24 mouse cellular contexts compared by ENCODE assay signal in the genomic region with DNA sequence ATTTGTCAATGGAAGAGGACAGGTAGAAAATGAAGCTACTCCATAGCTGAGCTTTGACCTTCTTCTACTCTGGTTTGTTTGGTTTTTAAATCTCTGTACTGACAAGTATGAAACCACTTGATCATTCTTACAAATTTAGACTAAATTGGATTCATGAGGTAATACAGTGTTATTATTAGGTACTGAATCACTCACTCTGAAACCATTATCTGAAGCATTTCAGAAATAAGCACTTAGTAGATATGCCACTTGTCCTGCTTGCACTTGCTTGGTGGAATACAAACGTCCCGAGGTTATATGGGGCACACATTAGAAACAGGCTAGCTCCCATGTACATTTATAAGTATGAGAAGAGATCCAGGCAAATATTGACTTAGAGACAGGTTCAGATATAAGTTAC.
DNase-seq lines count a peak whose midpoint lies in the region; ATAC-seq and TF ChIP-seq lines count a peak whose summit lies in the region.
"Had no signal": no experiment of that assay in that cellular context is flagged by ENCODE, and none has a peak within 500 bp of the region (broad histone marks: within the 10 kb centered on the region; RNA-seq: fewer than 3 reads in every experiment).

No protein-coding gene starts in this region.

- no peak overlapping the region for H3K9ac ChIP-seq in heart, embryonic 14.5 days (ENCODE audit: low read length)
- H3K9ac ChIP-seq in heart, postnatal 0 days (replicated peaks; ENCODE audit: low read depth, low read length) = no peak overlapping the region
- H3K9ac ChIP-seq: forebrain, embryonic 13.5 days; hindbrain, embryonic 12.5 days; hindbrain, embryonic 15.5 days had no signal

- H3K9me3 ChIP-seq in heart, embryonic 14.5 days (ENCODE audit: control insufficient read depth, low read length) = no peaks in the 10 kb centered on the region
- H3K9me3 ChIP-seq in heart, embryonic 10.5 days = no peaks in the 10 kb centered on the region
- H3K9me3 ChIP-seq in heart, postnatal 0 days (replicated peaks; ENCODE audit: control insufficient read depth, low read length) = no peaks in the 10 kb centered on the region
- H3K9me3 ChIP-seq: forebrain, embryonic 10.5 days; forebrain, embryonic 13.5 days; G1E; hindbrain, embryonic 12.5 days; hindbrain, embryonic 15.5 days had no signal

- no peak for TF ChIP-seq CTCF in heart, postnatal 0 days (IDR thresholded peaks at IDR 0.05; ENCODE audit: low read depth)

- no peak overlapping the region for H3K4me3 ChIP-seq in heart, embryonic 14.5 days (ENCODE audit: control insufficient read depth in 1 of 2, insufficient read depth in 1 of 2, low read depth in 1 of 2, low read length in 2 of 2)
- H3K4me3 ChIP-seq in heart, embryonic 10.5 days = no peak overlapping the region
- H3K4me3 ChIP-seq in heart, postnatal 0 days (ENCODE audit: low read depth, low read length) = no peak overlapping the region
- H3K4me3 ChIP-seq: forebrain, embryonic 10.5 days; forebrain, embryonic 13.5 days; hindbrain, embryonic 12.5 days; hindbrain, embryonic 15.5 days had no signal

- ATAC-seq in heart, embryonic 14.5 days (ENCODE audit: insufficient number of reproducible peaks, insufficient read depth, low FRiP score, low read depth) = peak; percentile 68
- ATAC-seq in heart, postnatal 0 days (ENCODE audit: insufficient read depth, low read depth) = peak; percentile 96
- ATAC-seq: forebrain, embryonic 13.5 days; forebrain, embryonic 16.5 days; intestine, postnatal 0 days; Patski had no signal

- intact Hi-C loops in heart, postnatal 14 days (cut with DNase I) = no loop called here

- no peak overlapping the region for H3K4me2 ChIP-seq in heart, embryonic 14.5 days (ENCODE audit: low read length)
- H3K4me2 ChIP-seq in heart, postnatal 0 days (ENCODE audit: low read depth, low read length) = no peak overlapping the region
- H3K4me2 ChIP-seq: forebrain, embryonic 13.5 days; hindbrain, embryonic 12.5 days; hindbrain, embryonic 15.5 days had no signal

- peak; percentile 50; the same call in 1 of the 2 replicates for TF ChIP-seq EP300 in heart, postnatal 0 days (IDR thresholded peaks at IDR 0.05; ENCODE audit: low read depth)

- peak overlapping the region in 1 of 2 experiments; percentile 75; a peak in 3 of 4 replicates for H3K27ac ChIP-seq in heart, embryonic 14.5 days (replicated peaks in 1 of 2; ENCODE audit: control insufficient read depth in 1 of 2, insufficient read depth in 1 of 2, low read depth in 2 of 2, low read length in 2 of 2)
- no peak overlapping the region for H3K27ac ChIP-seq in heart, embryonic 10.5 days
- peak overlapping the region; percentile 74 for H3K27ac ChIP-seq in heart, postnatal 0 days (ENCODE audit: low read depth)
- H3K27ac ChIP-seq: forebrain, embryonic 10.5 days; forebrain, embryonic 13.5 days; hindbrain, embryonic 12.5 days; hindbrain, embryonic 15.5 days had no signal

- H3K4me1 ChIP-seq in heart, embryonic 14.5 days (ENCODE audit: control insufficient read depth in 2 of 2, insufficient read depth in 2 of 2, low read length in 2 of 2) = peaks cover 0 to 4% of the 10 kb centered on the region in 2 experiments; a peak in 1 of 4 replicates
- H3K4me1 ChIP-seq in heart, embryonic 10.5 days = no peaks in the 10 kb centered on the region
- H3K4me1 ChIP-seq in heart, postnatal 0 days (ENCODE audit: control insufficient read depth, insufficient read depth) = peaks cover 3% of the 10 kb centered on the region; the same call in 1 of the 2 replicates
- H3K4me1 ChIP-seq: forebrain, embryonic 10.5 days; forebrain, embryonic 13.5 days; hindbrain, embryonic 12.5 days; hindbrain, embryonic 15.5 days had no signal

- H3K27me3 ChIP-seq in heart, embryonic 14.5 days (ENCODE audit: control insufficient read depth, insufficient read depth, low read length) = no peaks in the 10 kb centered on the region
- H3K27me3 ChIP-seq in heart, embryonic 10.5 days (ENCODE audit: insufficient read depth, poor library complexity, severe bottlenecking) = no peaks in the 10 kb centered on the region
- no peaks in the 10 kb centered on the region for H3K27me3 ChIP-seq in heart, postnatal 0 days (ENCODE audit: control insufficient read depth, insufficient read depth, low read length)
- H3K27me3 ChIP-seq: CH12.LX; forebrain, embryonic 13.5 days; hindbrain, embryonic 12.5 days; hindbrain, embryonic 15.5 days; Patski had no signal

- no peaks in the 10 kb centered on the region for H3K36me3 ChIP-seq in heart, embryonic 14.5 days (ENCODE audit: control insufficient read depth, insufficient read depth, low read length)
- no peaks in the 10 kb centered on the region for H3K36me3 ChIP-seq in heart, embryonic 10.5 days
- no peaks in the 10 kb centered on the region for H3K36me3 ChIP-seq in heart, postnatal 0 days (replicated peaks; ENCODE audit: control insufficient read depth, insufficient read depth, low read length)
- H3K36me3 ChIP-seq: forebrain, embryonic 10.5 days; G1E; hindbrain, embryonic 12.5 days; hindbrain, embryonic 15.5 days had no signal

- WGBS in heart, embryonic 14.5 days = 26% methylated on average over 2 of the region's 2 CpGs
- WGBS in heart, embryonic 10.5 days = 54% methylated on average over 2 of the region's 2 CpGs
- WGBS in heart, postnatal 0 days = 32% methylated on average over 2 of the region's 2 CpGs

- DNase-seq in heart, adult 8-10 months (ENCODE audit: low spot score) = peak; percentile 16
- DNase-seq in heart, adult 11 months = no peak
- no peak for DNase-seq in heart, embryonic 10.5 days (ENCODE audit: low spot score)
- DNase-seq in heart, postnatal 0 days (ENCODE audit: low spot score) = peak; percentile 89
- DNase-seq in heart, postnatal 14 days = no peak
- DNase-seq: adrenal gland, postnatal 10 days; adrenal gland, postnatal 36 days; B cell, adult 2 months; cerebellum, adult 18-20 months; cerebellum, adult 9-10 months; cerebellum, postnatal 14 days; gastrocnemius, postnatal 10 days; gastrocnemius, postnatal 36 days; kidney, adult 2 months had no signal

Comparison
In these comparisons a context has a peak if more than half of its experiments do, and no peak if none do; other contexts are left out.
1. DNase-seq: peak in heart, adult 8-10 months (single experiment) and heart, postnatal 0 days (single experiment); none in heart, adult 11 months (single experiment), heart, embryonic 10.5 days (single experiment) and heart, postnatal 14 days (0 of 2).